Mouse (Mus musculus) gonadal fat pad, adult 2 months (tissue): ENCODE measurements around the gene Pkn2. TPM values are rescaled to one million over a fixed set of nuclear protein-coding genes. Genes with fewer than 3 reads are reported as not detected.

ENCODE experiments used
- DNase-seq: peaks from one replicate; pipeline ENCODE4 v3.0.0-alpha.2; 2012; ENCODE audit warnings: low read depth
- polyA plus RNA-seq: library from polyadenylated mRNA; depleted of rRNA; stranded (reverse); fragments of >200 nt; gene quantifications from 2 replicates; pipeline ENCODE4 v1.2.3, GENCODE M21; 2012; rRNA removed

Pkn2 gene
- polyA plus RNA-seq, 1 experiment = 16.7 TPM

DNA sequence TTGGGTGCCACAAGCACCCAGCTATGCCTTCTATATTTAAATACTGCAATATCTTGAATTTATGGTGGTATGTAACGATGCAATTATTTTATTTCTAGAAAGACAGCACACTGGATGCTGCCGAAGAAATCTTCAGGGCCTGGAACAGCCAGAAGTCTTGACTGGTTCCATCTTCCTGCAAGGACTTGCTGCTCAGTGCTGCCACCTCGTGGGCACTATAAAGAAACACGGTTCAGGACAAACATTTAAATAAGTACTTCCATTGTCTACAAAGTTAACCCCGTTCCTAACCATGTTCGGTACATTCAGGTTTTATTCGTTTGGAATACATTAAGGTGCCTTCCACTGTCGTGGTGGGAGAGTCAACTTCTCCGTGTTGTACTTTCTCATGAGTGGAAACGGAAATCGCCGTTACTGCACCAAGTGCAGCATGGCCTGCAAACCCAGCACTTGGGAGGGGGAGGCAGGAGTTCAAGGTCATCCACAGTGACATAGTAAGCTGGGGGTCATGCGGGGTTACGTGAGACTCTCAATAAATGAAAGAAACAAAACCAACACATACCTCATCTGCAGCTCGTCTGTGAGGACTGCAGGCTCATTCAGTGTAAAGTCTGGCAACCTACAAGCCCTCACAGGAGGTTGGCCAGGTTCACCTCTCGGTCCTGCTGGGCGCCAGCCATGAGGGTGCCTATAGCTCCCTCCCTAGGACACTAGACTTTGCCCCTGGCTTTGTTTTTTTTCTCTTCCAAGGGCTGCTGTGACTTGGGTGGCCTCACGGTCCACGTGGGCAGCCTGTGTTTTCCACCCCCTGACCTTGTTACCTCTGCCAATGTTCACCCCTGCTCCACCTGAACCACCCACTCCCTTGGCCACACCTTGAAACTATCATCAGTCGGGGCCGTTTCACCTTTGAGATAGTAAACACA lies 137.6 kb downstream of the Pkn2 start:
- DNase-seq = no peak

Other genes with a start within 250 kb of the Pkn2 start
- 7.2 and 7.5 TPM in 2 replicates for gene Kyat3, start 181.0 kb downstream of the Pkn2 start, polyA plus RNA-seq
- 24.4 and 26.2 TPM in 2 replicates for gene Gtf2b, start 117.0 kb downstream of the Pkn2 start, polyA plus RNA-seq